ENCODE assay signal across 7 mouse cellular contexts in genomic region chr6:34040624-34041235, GRCm38 (mm10). TPM values are rescaled to one million over a fixed set of nuclear protein-coding genes. Genes with fewer than 3 reads are reported as not detected.
DNase-seq lines count a peak whose midpoint lies in the region; ATAC-seq lines count a peak whose summit lies in the region.

No protein-coding gene starts in this region.

- H3K27ac ChIP-seq in hindbrain, embryonic 16.5 days (ENCODE audit: low read depth, low read length), result no peak overlapping the region

- no peaks in the 10 kb centered on the region for H3K4me1 ChIP-seq in hindbrain, embryonic 16.5 days (ENCODE audit: control insufficient read depth, insufficient read depth, low read depth, low read length)

- H3K9ac ChIP-seq in hindbrain, embryonic 16.5 days (ENCODE audit: low read depth, low read length), result no peak overlapping the region

- DNase-seq in WW6 (ENCODE audit: low read depth, low spot score), result peak; percentile 62
- DNase-seq in cerebellum, adult 9-10 months, result peak; percentile 72
- peak; percentile 76 to 96 for DNase-seq in frontal cortex, adult 2 months (ENCODE audit: extremely low spot score in 1 of 2, low spot score in 1 of 2)
- peak; percentile 84 to 90 for DNase-seq in left cerebral cortex, adult 18-20 months (ENCODE audit: low spot score in 2 of 2)
- peak; percentile 76 to 77 for DNase-seq in right cerebral cortex, postnatal 36 days (ENCODE audit: low spot score in 2 of 2)

- ATAC-seq in hindbrain, embryonic 16.5 days, result peak; percentile 77
- ATAC-seq in megakaryocyte progenitor cell, adult 5-6 weeks (replicated peaks; ENCODE audit: poor library complexity), result peak; percentile 96

- H3K4me3 ChIP-seq in hindbrain, embryonic 16.5 days (ENCODE audit: low read length), result no peak overlapping the region

- no peaks in the 10 kb centered on the region for H3K27me3 ChIP-seq in hindbrain, embryonic 16.5 days (replicated peaks; ENCODE audit: control insufficient read depth, insufficient read depth, low read length)

- no peak overlapping the region for H3K4me2 ChIP-seq in hindbrain, embryonic 16.5 days (ENCODE audit: low read length)

- no peaks in the 10 kb centered on the region for H3K36me3 ChIP-seq in hindbrain, embryonic 16.5 days (ENCODE audit: control insufficient read depth, insufficient read depth, low read length)

- no peaks in the 10 kb centered on the region for H3K9me3 ChIP-seq in hindbrain, embryonic 16.5 days (ENCODE audit: control insufficient read depth, low read length)

- 40% methylated on average over 12 of the region's 12 CpGs for WGBS in hindbrain, embryonic 16.5 days

RNA-seq across cellular contexts. Expression of gene Lrguk, which starts 11.5 kb away (rescaled TPM):
- polyA plus RNA-seq in frontal cortex, adult 2 months (2012; rRNA removed), result 1.2 TPM in 2 replicates
- 0.90 and 1.2 TPM in 2 replicates for polyA plus RNA-seq in hindbrain, embryonic 16.5 days (2015; fragmentation: Nextera tagmentation; extraction: Ambion mirVana)
- 1 to 10 TPM; 2.0 to 2.2 TPM for total RNA-seq in left cerebral cortex, adult 18-20 months (2021)
- total RNA-seq in megakaryocyte progenitor cell, adult 5-6 weeks (2015), result 0.12 and 0.81 TPM in 2 replicates
- total RNA-seq in megakaryocyte progenitor cell, adult 5-6 weeks (2017), result 0.03 TPM in 1 of 2 replicates, not detected in the other
